Mouse (Mus musculus) right cerebral cortex, postnatal 25 days (tissue): ENCODE results near the gene Rab23.

Experiments used
- DNase-seq: peaks from one replicate; pipeline ENCODE4 v3.0.0; 2022

Gene Rab23

DNA sequence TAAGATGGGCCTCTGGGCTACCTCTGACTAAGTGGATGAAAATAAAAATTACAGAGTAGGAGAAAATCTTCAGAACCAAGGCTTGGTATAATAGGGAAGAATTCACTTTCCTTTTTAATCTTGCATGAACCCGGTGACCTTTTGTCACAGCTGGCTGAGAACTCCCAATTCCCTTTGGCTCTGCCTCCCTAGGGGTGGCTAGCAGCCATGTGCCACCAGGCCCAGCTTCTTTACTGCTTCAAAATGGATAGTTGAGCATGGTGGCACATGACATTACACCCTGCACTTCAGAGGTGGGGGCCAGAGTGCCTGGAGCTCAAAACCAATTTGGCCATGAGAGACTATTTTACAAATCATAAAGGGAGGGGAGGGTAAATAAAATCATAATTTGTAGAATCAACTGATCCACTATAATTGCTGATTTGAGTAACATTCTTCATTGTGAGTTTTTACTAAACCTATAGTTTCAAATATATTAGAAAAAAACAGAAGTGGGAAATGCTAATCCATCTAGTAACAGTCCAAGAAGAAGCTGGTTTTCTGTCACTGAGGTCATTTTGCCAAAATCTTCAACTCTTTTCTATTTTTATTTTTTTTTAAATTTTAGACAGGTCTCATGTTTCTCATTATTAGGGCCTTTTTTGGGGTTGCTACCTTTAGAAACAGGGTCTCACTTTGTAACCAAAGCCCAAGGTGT is 48.6 kb downstream of the Rab23 start:
- DNase-seq = no peak

GRCm38 (mm10) chr1:33768827-33769226 is 49.1 kb downstream of the Rab23 start:
- no peak for DNase-seq

GRCm38 (mm10) chr1:33771621-33772020 is 51.9 kb downstream of the Rab23 start:
- DNase-seq = no peak

- no peak for DNase-seq
These were observed 52.4 kb downstream of the Rab23 start for GRCm38 (mm10) chr1:33772106-33772505.

GRCm38 (mm10) chr1:33776175-33776611 is 56.5 kb downstream of the Rab23 start:
- DNase-seq = no peak

- DNase-seq = no peak
These were observed 64.9 kb downstream of the Rab23 start for GRCm38 (mm10) chr1:33784561-33784960.

- DNase-seq = no peak
These were observed 68.4 kb downstream of the Rab23 start for GRCm38 (mm10) chr1:33788072-33788471.

- DNase-seq = no peak
These were observed 68.8 kb downstream of the Rab23 start for GRCm38 (mm10) chr1:33788493-33788892.
